Mouse (Mus musculus): ENCODE data around the gene Pcca.

- TF ChIP-seq CTCF (IDR thresholded peaks at IDR 0.05; ENCODE audit: borderline replicate concordance, control insufficient read depth, extremely low read depth, insufficient read depth, low read length, poor library complexity) (no peak), POLR2A (IDR thresholded peaks at IDR 0.05; ENCODE audit: control insufficient read depth, extremely low read depth, insufficient read depth, low read length, poor library complexity) (no peak)
These were observed 63.4 kb downstream of the Pcca start for GRCm38 (mm10) chr14:122597534-122597933.

Data from thymus, adult 2 months (tissue).